Mouse (Mus musculus): Measurements from ENCODE around the gene Rgs7bp. TPM values are rescaled to one million over a fixed set of nuclear protein-coding genes. Genes with fewer than 3 reads are reported as not detected.

The Rgs7bp gene
- polyA plus RNA-seq, 1 experiment from 2014 or later: 2.1 TPM

DNA sequence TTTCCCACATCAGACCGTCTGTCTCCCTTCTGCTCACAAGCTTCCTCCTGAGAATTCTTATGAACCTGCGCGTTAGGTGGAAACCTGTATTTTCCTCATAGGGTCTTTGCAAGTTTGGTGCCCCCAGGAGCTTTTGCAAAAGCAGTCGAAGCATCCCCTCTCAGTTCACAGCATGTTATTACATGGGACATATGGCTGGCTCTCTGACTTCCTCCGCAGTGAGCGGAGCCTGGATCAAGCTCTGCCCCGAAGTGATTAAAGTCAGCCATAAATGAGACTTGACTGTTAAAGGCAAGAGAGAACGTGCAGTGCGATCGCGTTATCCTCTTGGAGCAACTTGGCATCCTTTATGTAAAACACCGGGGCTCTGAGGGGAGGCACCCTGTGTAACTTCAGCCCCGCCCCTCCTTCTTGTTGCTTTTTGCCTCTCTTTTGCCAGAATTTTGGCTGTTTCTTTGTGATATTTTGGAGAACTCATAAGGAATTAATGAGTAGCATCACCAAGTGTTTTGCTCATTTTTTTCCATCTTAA lies 66.7 kb downstream of the Rgs7bp start:
- 86% methylated on average over 13 of the region's 13 CpGs for WGBS
- Histone ChIP-seq H3K27ac (no peak overlapping the region), H3K4me1 (no peaks in the 10 kb centered on the region), H3K27me3 (ENCODE audit: insufficient read depth, poor library complexity, severe bottlenecking) (no peaks in the 10 kb centered on the region), H3K9me3 (no peaks in the 10 kb centered on the region), H3K36me3 (no peaks in the 10 kb centered on the region), H3K4me3 (no peak overlapping the region)
- DNase-seq (ENCODE audit: low spot score): no peak

DNA sequence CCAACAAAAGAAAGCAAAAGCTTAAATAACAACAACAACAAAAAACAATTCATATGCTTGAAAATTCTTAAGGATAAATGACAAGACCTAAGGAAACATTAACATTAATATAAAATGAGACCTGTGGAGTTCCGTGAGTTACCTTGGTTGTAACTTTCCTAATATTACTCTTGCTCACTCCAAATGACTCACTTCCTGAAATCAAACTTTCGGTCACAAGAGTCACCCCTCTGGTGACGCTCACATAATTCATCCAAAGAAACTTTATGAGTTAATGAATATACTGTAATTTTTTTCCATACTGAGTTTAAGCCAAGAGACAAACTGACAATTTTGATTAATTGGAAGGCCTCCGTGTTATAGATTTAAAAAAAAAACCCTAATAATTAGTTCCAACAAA lies 69.0 kb downstream of the Rgs7bp start:
- no peak for DNase-seq (ENCODE audit: low spot score)
- peaks cover 7% of the 10 kb centered on the region; the same call in 1 of the 2 replicates for H3K36me3 ChIP-seq
- no peaks in the 10 kb centered on the region for H3K4me1 ChIP-seq
- no peaks in the 10 kb centered on the region for H3K27me3 ChIP-seq (ENCODE audit: insufficient read depth, poor library complexity, severe bottlenecking)
- no peak overlapping the region for H3K27ac ChIP-seq
- 92% methylated on average over 4 of the region's 4 CpGs for WGBS
- no peak overlapping the region for H3K4me3 ChIP-seq
- no peaks in the 10 kb centered on the region for H3K9me3 ChIP-seq

DNA sequence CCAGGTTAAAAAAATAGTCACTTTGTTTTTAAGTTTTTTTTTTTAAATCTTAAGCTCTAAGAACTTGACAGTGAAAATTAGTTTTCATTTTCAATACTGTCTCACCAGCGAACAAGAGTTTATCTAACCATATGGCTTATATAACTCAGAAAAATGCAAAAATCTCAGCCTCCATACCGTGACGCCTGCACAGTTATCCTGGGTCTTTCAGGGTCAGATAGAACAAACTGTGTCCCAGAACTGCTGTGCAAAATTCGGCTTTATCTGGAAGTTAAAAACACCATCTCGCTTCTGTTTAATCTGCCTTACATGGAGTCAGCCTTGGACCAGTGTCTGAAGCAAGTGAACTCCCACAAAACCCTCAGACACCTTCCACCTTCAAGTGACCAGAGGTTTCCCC lies 70.7 kb downstream of the Rgs7bp start:
- H3K4me1 ChIP-seq: no peaks in the 10 kb centered on the region
- H3K27ac ChIP-seq: no peak overlapping the region
- H3K4me3 ChIP-seq: no peak overlapping the region
- no peaks in the 10 kb centered on the region for H3K27me3 ChIP-seq (ENCODE audit: insufficient read depth, poor library complexity, severe bottlenecking)
- peaks cover 7% of the 10 kb centered on the region; the same call in 1 of the 2 replicates for H3K36me3 ChIP-seq
- no peaks in the 10 kb centered on the region for H3K9me3 ChIP-seq
- no peak for DNase-seq (ENCODE audit: low spot score)
- 74% methylated on average over 5 of the region's 5 CpGs for WGBS

DNA sequence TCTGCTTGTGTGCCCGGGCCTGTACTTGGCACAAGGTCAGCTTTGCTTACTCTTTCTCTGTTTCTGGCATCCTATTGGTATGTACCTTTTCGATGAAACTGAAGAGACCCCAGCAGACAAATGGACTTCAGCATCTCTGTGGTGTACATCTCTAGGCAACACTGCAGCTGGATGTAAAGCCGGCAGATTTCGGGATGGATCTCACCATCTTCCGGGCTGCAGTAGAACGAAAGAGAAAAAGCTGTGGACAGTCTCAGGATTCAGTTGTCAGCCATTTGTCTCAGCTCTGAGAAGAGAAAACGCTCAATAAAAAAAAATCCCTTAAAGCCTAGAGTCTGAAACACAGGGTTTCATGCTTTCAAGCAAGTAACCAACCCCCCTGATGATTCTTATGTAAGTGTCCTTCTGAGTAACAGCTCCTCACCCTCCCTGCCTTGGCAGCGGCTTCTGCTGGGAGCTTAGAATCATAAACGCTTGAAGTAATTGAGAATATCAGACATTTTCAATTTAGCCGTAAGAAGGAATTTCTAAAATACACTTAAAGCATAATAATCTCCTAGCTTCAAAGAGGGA lies 71.9 kb downstream of the Rgs7bp start:
- DNase-seq (ENCODE audit: low spot score): no peak
- Histone ChIP-seq H3K27me3 (ENCODE audit: insufficient read depth, poor library complexity, severe bottlenecking) (no peaks in the 10 kb centered on the region), H3K4me1 (no peaks in the 10 kb centered on the region), H3K4me3 (no peak overlapping the region), H3K9me3 (no peaks in the 10 kb centered on the region), H3K36me3 (peaks cover 7% of the 10 kb centered on the region; the same call in 1 of the 2 replicates), H3K27ac (no peak overlapping the region)
- WGBS: 89% methylated on average over 10 of the region's 10 CpGs

DNA sequence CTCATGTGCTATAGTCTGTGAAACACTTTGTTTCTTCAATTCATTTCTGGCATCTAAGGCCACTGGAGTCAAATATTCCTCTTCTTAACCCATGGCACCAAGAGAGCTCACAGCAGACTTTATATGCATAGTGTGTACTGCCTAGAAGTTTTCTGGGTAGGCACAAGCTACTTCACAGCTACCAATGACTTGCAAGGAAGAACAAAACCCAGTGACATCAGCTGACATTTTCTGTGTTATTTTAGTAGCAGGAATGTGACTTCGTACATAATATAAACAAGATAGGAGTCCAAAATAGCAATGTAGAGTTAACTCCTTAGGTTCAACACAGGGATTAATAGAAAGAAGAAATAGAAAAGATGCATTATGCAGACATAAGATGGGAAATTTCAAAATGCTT lies 76.6 kb downstream of the Rgs7bp start:
- DNase-seq (ENCODE audit: low spot score): no peak
- Histone ChIP-seq H3K4me3 (no peak overlapping the region), H3K9me3 (no peaks in the 10 kb centered on the region), H3K27ac (no peak overlapping the region), H3K27me3 (ENCODE audit: insufficient read depth, poor library complexity, severe bottlenecking) (no peaks in the 10 kb centered on the region), H3K36me3 (peaks cover 7% of the 10 kb centered on the region; the same call in 1 of the 2 replicates), H3K4me1 (no peaks in the 10 kb centered on the region)
- 25% methylated on average over 1 of the region's 1 CpGs for WGBS

DNA sequence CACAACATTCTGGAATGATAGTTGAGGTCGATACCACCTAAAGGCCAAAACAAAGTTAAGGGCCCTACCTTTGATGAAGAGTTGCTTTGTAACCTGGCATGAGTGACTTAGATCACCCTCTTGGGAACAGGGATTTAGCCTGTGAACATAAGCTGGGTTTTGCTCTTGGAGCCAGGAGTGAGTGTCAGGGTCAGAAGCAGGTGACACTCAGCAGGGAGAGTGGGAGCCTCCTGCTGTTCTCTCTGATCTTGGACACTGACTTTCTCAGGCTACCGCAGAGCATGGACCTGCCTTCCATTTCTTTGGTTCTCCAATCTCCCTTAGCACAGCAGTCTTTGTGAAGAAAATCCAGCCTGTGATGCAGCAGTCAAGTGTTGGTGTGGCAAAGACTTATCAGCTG lies 87.2 kb downstream of the Rgs7bp start:
- 0 out of 2 replicates have a peak, but pooled peaks cover 5% of the 10 kb centered on the region for H3K27me3 ChIP-seq (ENCODE audit: insufficient read depth, poor library complexity, severe bottlenecking)
- H3K36me3 ChIP-seq: no peaks in the 10 kb centered on the region
- no peak overlapping the region for H3K4me3 ChIP-seq
- H3K9me3 ChIP-seq: no peaks in the 10 kb centered on the region
- 64% methylated on average over 2 of the region's 2 CpGs for WGBS
- DNase-seq (ENCODE audit: low spot score): no peak
- no peak overlapping the region for H3K27ac ChIP-seq
- H3K4me1 ChIP-seq: peaks cover 3% of the 10 kb centered on the region; the same call in 1 of the 2 replicates

DNA sequence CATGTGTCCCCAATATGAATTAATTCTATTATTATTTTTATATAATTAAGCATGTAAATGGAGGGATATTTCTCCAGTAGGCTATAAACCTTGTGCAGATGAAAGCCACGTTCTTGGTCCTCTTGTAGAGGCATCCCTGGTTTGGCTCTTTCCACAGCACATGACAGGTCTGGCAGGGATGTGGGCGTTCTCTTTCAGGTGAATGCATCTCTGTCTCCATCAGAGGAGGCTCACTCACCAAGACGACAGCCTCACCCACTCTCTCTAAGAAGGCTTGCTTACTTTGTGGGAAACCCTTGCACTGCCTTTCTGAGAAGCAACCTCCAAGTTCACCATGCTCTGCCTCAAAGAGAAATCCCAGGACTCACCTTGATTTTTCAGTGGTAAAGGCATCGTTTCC lies 91.0 kb downstream of the Rgs7bp start:
- Histone ChIP-seq H3K4me3 (no peak overlapping the region), H3K27me3 (ENCODE audit: insufficient read depth, poor library complexity, severe bottlenecking) (0 out of 2 replicates have a peak, but pooled peaks cover 5% of the 10 kb centered on the region), H3K9me3 (no peaks in the 10 kb centered on the region), H3K27ac (no peak overlapping the region), H3K36me3 (no peaks in the 10 kb centered on the region), H3K4me1 (peaks cover 3% of the 10 kb centered on the region; the same call in 1 of the 2 replicates)
- WGBS: 82% methylated on average over 4 of the region's 4 CpGs
- DNase-seq (ENCODE audit: low spot score): no peak

DNA sequence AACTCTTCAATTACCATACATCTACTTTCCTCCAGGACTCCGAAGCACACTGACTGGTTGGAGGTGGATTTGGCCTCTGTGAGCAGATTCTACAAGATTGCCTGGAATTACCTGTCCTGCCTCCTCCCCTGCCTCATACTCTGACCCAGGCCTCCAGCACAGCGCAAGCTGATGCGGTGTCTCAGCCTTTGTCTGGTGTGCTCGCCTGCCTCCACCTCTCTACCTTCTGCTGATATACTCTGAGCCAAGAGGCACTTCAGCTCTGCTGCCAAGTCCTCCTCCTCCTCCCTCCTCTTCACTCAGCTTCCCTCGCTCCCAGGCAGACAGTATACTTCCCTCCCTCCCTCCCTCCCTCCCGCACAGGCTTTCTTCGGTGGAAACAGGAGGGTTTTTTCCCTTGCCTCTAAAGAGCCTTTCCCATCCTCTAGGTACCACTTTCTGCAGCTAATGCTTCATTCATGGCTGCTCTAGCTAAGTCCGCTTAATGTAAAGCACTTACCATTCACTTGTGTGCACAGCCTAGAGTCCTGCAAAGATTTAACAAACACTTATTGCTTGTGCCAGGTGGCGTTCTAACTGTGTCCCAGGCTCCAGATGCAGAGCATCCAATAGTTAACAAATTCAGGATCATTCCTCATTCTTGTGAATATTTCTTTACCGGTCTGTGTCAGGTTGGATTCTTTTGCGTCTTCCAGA lies 91.9 kb downstream of the Rgs7bp start:
- no peak for DNase-seq (ENCODE audit: low spot score)
- peaks cover 3% of the 10 kb centered on the region; the same call in 1 of the 2 replicates for H3K4me1 ChIP-seq
- 60% methylated on average over 11 of the region's 11 CpGs for WGBS
- no peaks in the 10 kb centered on the region for H3K9me3 ChIP-seq
- H3K27ac ChIP-seq: no peak overlapping the region
- H3K36me3 ChIP-seq: no peaks in the 10 kb centered on the region
- 0 out of 2 replicates have a peak, but pooled peaks cover 5% of the 10 kb centered on the region for H3K27me3 ChIP-seq (ENCODE audit: insufficient read depth, poor library complexity, severe bottlenecking)
- no peak overlapping the region for H3K4me3 ChIP-seq

DNA sequence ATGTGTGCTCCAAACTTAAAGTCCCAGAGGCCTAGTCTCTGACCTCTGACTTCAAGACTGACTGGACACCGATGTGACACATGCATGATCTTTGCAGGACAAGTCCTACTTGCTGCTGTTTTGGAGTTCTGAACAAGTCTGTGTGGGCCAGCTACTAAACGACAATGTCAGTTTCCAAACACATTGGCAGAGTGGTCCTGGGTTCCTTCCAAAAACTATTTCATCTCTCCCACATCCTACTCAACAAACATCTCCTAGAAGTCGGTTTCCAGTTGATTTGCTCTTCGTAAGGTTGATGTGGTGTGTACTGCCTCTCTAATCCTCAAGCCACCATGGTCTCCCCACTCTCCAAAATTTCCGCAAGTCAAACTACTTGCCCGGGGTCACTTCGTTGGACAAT lies 92.6 kb downstream of the Rgs7bp start:
- WGBS: 84% methylated on average over 7 of the region's 7 CpGs

DNA sequence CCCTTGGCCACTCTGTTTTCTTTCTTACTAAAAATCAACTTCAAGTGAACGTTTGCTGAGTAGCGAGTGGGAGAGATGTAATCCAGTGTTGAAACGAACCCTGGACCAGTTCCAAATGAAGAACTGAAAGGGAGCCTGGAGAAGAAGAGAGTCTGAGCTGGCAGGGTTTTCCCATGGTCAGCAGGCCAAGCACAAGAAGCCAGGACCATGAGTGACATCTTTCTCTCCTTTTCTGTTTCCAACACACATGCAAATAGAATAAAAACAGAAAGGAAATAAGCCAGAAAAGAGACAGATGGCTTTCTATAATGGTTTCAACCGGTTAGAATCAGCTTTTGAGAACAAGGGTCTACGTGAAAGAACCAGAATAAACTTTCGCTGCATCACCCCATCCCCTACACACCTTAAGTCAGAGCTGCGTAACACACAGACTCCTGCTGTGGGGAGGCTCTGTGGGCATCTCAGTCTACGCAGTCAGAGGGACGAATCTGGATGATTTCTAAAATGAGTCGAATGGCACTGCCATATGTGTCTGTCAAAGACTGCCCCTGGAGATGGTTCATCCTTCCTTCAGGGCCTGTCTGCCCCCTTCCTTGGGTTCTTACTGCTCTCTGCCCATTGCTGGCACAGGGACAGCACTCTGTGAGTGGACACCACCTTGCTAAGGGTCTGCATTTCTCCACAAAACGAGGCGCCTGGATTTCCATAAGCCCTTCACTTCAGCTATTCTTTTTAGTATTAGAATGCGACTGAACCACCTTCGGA lies 93.6 kb downstream of the Rgs7bp start:
- H3K27ac ChIP-seq: no peak overlapping the region
- no peak overlapping the region for H3K4me3 ChIP-seq
- no peaks in the 10 kb centered on the region for H3K9me3 ChIP-seq
- 82% methylated on average over 14 of the region's 14 CpGs for WGBS
- peaks cover 3% of the 10 kb centered on the region; the same call in 1 of the 2 replicates for H3K4me1 ChIP-seq
- no peak for DNase-seq (ENCODE audit: low spot score)
- H3K36me3 ChIP-seq: no peaks in the 10 kb centered on the region
- 0 out of 2 replicates have a peak, but pooled peaks cover 5% of the 10 kb centered on the region for H3K27me3 ChIP-seq (ENCODE audit: insufficient read depth, poor library complexity, severe bottlenecking)

More for the DNA sequence above, 92.6 kb downstream of the Rgs7bp start:
- Histone ChIP-seq H3K9me3 (no peaks in the 10 kb centered on the region), H3K27me3 (ENCODE audit: insufficient read depth, poor library complexity, severe bottlenecking) (0 out of 2 replicates have a peak, but pooled peaks cover 5% of the 10 kb centered on the region), H3K4me3 (no peak overlapping the region), H3K36me3 (no peaks in the 10 kb centered on the region), H3K27ac (no peak overlapping the region), H3K4me1 (peaks cover 3% of the 10 kb centered on the region; the same call in 1 of the 2 replicates)
- no peak for DNase-seq (ENCODE audit: low spot score)

DNA sequence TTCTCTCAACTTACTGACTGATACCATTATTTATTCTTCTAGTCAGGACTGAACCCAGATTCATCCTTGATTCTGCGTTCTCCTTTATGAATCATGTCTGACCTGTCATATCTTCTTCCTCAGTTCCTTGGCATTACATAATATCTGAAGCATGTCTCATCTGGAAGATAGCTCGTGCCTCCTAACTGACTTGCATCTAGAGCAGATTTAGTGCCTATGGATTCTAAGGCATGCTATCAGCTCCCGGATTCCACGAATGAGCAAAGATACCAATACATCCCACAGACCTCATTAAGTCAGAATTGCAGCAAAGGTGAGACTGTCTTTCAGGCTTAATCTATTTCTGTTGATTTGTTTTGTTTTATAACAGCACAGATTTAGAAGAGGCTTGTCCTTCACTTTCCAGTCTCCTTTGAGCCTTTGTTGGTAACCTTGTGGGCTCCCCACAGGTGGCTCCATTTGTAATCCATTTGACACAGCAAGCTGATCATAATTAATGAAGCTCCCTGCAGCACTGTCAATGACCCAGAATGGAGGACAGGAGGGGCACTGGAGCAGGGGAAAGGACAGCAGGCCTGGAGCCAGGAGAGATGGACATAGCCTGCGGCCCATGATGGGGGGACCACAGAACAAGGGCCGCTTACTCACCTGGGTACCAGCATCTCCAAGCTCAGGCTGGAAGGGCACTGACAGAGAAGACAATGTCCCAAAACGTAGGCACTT lies 94.4 kb downstream of the Rgs7bp start:
- WGBS: 81% methylated on average over 7 of the region's 7 CpGs
- no peaks in the 10 kb centered on the region for H3K36me3 ChIP-seq
- no peak overlapping the region for H3K27ac ChIP-seq
- H3K4me3 ChIP-seq: no peak overlapping the region
- no peak for DNase-seq (ENCODE audit: low spot score)
- 0 out of 2 replicates have a peak, but pooled peaks cover 5% of the 10 kb centered on the region for H3K27me3 ChIP-seq (ENCODE audit: insufficient read depth, poor library complexity, severe bottlenecking)
- no peaks in the 10 kb centered on the region for H3K9me3 ChIP-seq
- peaks cover 3% of the 10 kb centered on the region; the same call in 1 of the 2 replicates for H3K4me1 ChIP-seq

DNA sequence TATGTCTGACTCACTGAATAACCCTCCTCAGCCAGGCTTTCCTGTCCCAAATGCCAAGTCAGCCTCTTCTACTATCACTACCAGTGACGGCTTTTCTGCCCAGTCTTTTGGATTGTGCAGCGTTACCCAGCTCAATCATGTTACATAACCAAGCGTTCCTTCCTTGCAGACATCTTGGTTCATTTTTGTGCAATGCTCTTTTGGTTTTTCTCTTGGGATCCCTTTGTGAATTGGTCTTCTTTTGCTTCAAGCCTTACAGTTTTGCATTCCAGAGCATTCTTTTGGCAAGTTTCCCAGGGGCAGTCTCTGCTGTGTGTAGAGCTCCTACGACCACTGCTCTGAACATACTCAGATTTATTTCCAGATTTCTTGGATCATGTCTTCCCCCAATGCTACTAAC lies 95.0 kb downstream of the Rgs7bp start:
- Histone ChIP-seq H3K4me1 (peaks cover 3% of the 10 kb centered on the region; the same call in 1 of the 2 replicates), H3K9me3 (no peaks in the 10 kb centered on the region), H3K36me3 (no peaks in the 10 kb centered on the region), H3K4me3 (no peak overlapping the region), H3K27ac (no peak overlapping the region), H3K27me3 (ENCODE audit: insufficient read depth, poor library complexity, severe bottlenecking) (0 out of 2 replicates have a peak, but pooled peaks cover 5% of the 10 kb centered on the region)
- no peak for DNase-seq (ENCODE audit: low spot score)
- 77% methylated on average over 4 of the region's 4 CpGs for WGBS

All from heart, embryonic 10.5 days (tissue).